Mouse (Mus musculus) lung, postnatal 0 days (tissue): ENCODE data around the gene Aaas.

Experiments
- CTCF ChIP-seq: IDR thresholded peaks from 2 replicates; pipeline ENCODE4 v1.5.1; 2016; ENCODE audit warnings: antibody characterized with exemption, mild to moderate bottlenecking
- EP300 ChIP-seq: IDR thresholded peaks from 2 replicates; pipeline ENCODE4 v1.6.1; 2016; ENCODE audit warnings: antibody characterized with exemption, mild to moderate bottlenecking, control low read depth

DNA sequence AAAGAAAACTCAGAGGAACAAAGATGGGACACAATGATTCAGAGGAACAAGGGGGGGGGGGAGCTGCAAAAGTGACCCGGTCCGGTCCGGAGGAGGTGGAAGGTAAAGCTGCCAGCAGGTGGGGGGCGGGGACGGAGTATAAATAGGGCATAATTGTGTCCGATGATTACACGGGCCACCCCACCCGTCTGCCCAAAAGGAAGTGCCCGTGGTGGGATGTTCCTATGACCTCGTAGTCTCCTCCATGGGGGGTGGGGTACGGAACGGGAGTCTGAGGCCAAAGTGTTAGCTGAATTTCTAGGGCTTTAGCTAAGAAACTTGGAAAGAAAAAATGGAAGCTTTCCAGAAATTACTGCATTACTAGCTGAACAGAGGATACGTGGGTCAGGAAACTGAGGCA, 19.4 kb upstream of the Aaas start:
- TF ChIP-seq CTCF (no peak), EP300 (no peak)
